Mouse (Mus musculus): ENCODE data around the gene Slc6a2. TPM values are rescaled to one million over a fixed set of nuclear protein-coding genes. Genes with fewer than 3 reads are reported as not detected.

Slc6a2 gene
- polyA plus RNA-seq, 1 experiment from 2014 or later = 0.07 TPM

GRCm38 (mm10) chr8:92964556-92964955 lies 4.7 kb downstream of the Slc6a2 start:
- TF ChIP-seq EP300 (optimal IDR thresholded peaks at IDR 0.05) = no peak
- no peak for TF ChIP-seq CTCF (IDR thresholded peaks at IDR 0.05; ENCODE audit: low read depth)
- Histone ChIP-seq H3K4me2 (replicated peaks; ENCODE audit: low read depth) (no peak overlapping the region), H3K9me3 (ENCODE audit: control insufficient read depth, low read length) (no peaks in the 10 kb centered on the region), H3K27me3 (ENCODE audit: control insufficient read depth, insufficient read depth, low read length) (peaks cover 8% of the 10 kb centered on the region; the same call in 1 of the 2 replicates), H3K36me3 (ENCODE audit: control insufficient read depth, insufficient read depth, low read length) (no peaks in the 10 kb centered on the region), H3K9ac (ENCODE audit: low read length) (no peak overlapping the region), H3K4me3 (ENCODE audit: low read depth, low read length) (no peak overlapping the region), H3K27ac (replicated peaks) (no peak overlapping the region), H3K4me1 (replicated peaks; ENCODE audit: control insufficient read depth, insufficient read depth) (no peaks in the 10 kb centered on the region)
- DNase-seq (ENCODE audit: low spot score) = no peak
- no peak for ATAC-seq (ENCODE audit: low FRiP score, low TSS enrichment)
- 36% methylated on average over 2 of the region's 2 CpGs for WGBS

DNA sequence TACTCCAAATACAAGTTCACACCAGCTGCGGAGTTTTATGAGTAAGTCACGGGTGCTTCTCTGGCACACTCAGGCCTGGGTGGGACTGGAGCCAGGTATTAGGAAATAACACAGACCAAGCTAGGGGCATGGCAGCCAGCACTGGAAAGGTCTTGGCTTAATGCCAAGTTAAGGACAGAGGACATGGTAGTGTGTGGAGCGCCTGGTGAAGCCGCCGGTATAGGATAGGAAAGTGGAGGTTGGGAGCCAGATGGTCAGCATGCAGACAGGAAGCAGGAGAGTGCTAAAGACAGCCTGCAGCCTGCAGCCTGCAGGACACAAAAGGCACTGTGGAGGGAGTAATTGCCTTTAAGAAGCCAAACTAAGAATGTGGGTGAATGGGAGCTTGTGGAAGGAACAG lies 13.1 kb downstream of the Slc6a2 start:
- Histone ChIP-seq H3K27me3 (ENCODE audit: control insufficient read depth, insufficient read depth, low read length) (no peaks in the 10 kb centered on the region), H3K9me3 (ENCODE audit: control insufficient read depth, low read length) (no peaks in the 10 kb centered on the region), H3K9ac (ENCODE audit: low read length) (no peak overlapping the region), H3K36me3 (ENCODE audit: control insufficient read depth, insufficient read depth, low read length) (no peaks in the 10 kb centered on the region), H3K4me2 (replicated peaks; ENCODE audit: low read depth) (no peak overlapping the region), H3K27ac (replicated peaks) (no peak overlapping the region), H3K4me3 (ENCODE audit: low read depth, low read length) (no peak overlapping the region), H3K4me1 (replicated peaks; ENCODE audit: control insufficient read depth, insufficient read depth) (no peaks in the 10 kb centered on the region)
- TF ChIP-seq CTCF (IDR thresholded peaks at IDR 0.05; ENCODE audit: low read depth) = peak; percentile 40
- TF ChIP-seq EP300 (optimal IDR thresholded peaks at IDR 0.05) = no peak
- peak; percentile 47; the same call in 1 of the 2 replicates for ATAC-seq (ENCODE audit: low FRiP score, low TSS enrichment)
- no peak for DNase-seq (ENCODE audit: low spot score)
- WGBS = 39% methylated on average over 5 of the region's 5 CpGs

GRCm38 (mm10) chr8:92976656-92977055 lies 16.8 kb downstream of the Slc6a2 start:
- Histone ChIP-seq H3K4me2 (replicated peaks; ENCODE audit: low read depth) (no peak overlapping the region), H3K4me3 (ENCODE audit: low read depth, low read length) (no peak overlapping the region), H3K27ac (replicated peaks) (no peak overlapping the region), H3K4me1 (replicated peaks; ENCODE audit: control insufficient read depth, insufficient read depth) (no peaks in the 10 kb centered on the region), H3K9me3 (ENCODE audit: control insufficient read depth, low read length) (no peaks in the 10 kb centered on the region), H3K36me3 (ENCODE audit: control insufficient read depth, insufficient read depth, low read length) (no peaks in the 10 kb centered on the region), H3K9ac (ENCODE audit: low read length) (no peak overlapping the region), H3K27me3 (ENCODE audit: control insufficient read depth, insufficient read depth, low read length) (no peaks in the 10 kb centered on the region)
- DNase-seq (ENCODE audit: low spot score) (no peak), ATAC-seq (ENCODE audit: low FRiP score, low TSS enrichment) (no peak)
- 70% methylated on average over 5 of the region's 5 CpGs for WGBS
- TF ChIP-seq CTCF (IDR thresholded peaks at IDR 0.05; ENCODE audit: low read depth) (no peak), EP300 (optimal IDR thresholded peaks at IDR 0.05) (no peak)

GRCm38 (mm10) chr8:92982491-92982890 lies 22.6 kb downstream of the Slc6a2 start:
- H3K27me3 ChIP-seq (ENCODE audit: control insufficient read depth, insufficient read depth, low read length) = no peaks in the 10 kb centered on the region
- H3K36me3 ChIP-seq (ENCODE audit: control insufficient read depth, insufficient read depth, low read length) = no peaks in the 10 kb centered on the region
- ATAC-seq (ENCODE audit: low FRiP score, low TSS enrichment) (no peak), DNase-seq (ENCODE audit: low spot score) (no peak)
- H3K4me3 ChIP-seq (ENCODE audit: low read depth, low read length) = no peak overlapping the region
- H3K4me1 ChIP-seq (replicated peaks; ENCODE audit: control insufficient read depth, insufficient read depth) = no peaks in the 10 kb centered on the region
- no peaks in the 10 kb centered on the region for H3K9me3 ChIP-seq (ENCODE audit: control insufficient read depth, low read length)
- no peak overlapping the region for H3K4me2 ChIP-seq (replicated peaks; ENCODE audit: low read depth)
- no peak for TF ChIP-seq CTCF (IDR thresholded peaks at IDR 0.05; ENCODE audit: low read depth)
- no peak for TF ChIP-seq EP300 (optimal IDR thresholded peaks at IDR 0.05)
- 78% methylated on average over 3 of the region's 3 CpGs for WGBS
- H3K9ac ChIP-seq (ENCODE audit: low read length) = no peak overlapping the region
- H3K27ac ChIP-seq (replicated peaks) = no peak overlapping the region

DNA sequence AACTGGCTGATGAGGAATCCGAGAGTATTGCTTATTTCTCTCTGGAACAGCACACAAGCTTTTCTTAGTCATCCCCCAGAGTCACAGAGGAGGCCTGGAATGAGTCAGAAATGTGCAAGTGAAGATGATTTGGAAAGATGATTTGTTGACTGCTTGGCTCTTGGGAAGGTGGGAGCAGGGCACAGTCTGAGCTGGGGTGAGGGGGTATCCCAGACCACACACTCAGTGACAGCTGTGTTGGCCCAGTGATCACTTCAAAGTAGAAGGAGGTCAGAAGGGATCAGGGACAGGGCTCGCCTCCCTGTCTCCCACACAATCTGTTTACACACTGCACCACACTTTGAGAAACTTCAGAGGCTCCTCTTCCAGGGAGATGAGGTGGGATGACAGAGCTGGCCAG lies 24.5 kb downstream of the Slc6a2 start:
- no peaks in the 10 kb centered on the region for H3K27me3 ChIP-seq (ENCODE audit: control insufficient read depth, insufficient read depth, low read length)
- no peaks in the 10 kb centered on the region for H3K36me3 ChIP-seq (ENCODE audit: control insufficient read depth, insufficient read depth, low read length)
- WGBS = 41% methylated on average over 2 of the region's 2 CpGs
- H3K27ac ChIP-seq (replicated peaks) = no peak overlapping the region
- H3K4me2 ChIP-seq (replicated peaks; ENCODE audit: low read depth) = no peak overlapping the region
- no peak for TF ChIP-seq CTCF (IDR thresholded peaks at IDR 0.05; ENCODE audit: low read depth)
- TF ChIP-seq EP300 (optimal IDR thresholded peaks at IDR 0.05) = no peak
- DNase-seq (ENCODE audit: low spot score) (no peak), ATAC-seq (ENCODE audit: low FRiP score, low TSS enrichment) (no peak)
- no peaks in the 10 kb centered on the region for H3K9me3 ChIP-seq (ENCODE audit: control insufficient read depth, low read length)
- H3K9ac ChIP-seq (ENCODE audit: low read length) = no peak overlapping the region
- H3K4me1 ChIP-seq (replicated peaks; ENCODE audit: control insufficient read depth, insufficient read depth) = no peaks in the 10 kb centered on the region
- no peak overlapping the region for H3K4me3 ChIP-seq (ENCODE audit: low read depth, low read length)

GRCm38 (mm10) chr8:92996840-92997239 lies 37.0 kb downstream of the Slc6a2 start:
- ATAC-seq (ENCODE audit: low FRiP score, low TSS enrichment) (no peak; the same call in 1 of the 2 replicates), DNase-seq (ENCODE audit: low spot score) (peak; percentile 61)
- Histone ChIP-seq H3K27ac (replicated peaks) (no peak overlapping the region), H3K4me3 (ENCODE audit: low read depth, low read length) (no peak overlapping the region), H3K36me3 (ENCODE audit: control insufficient read depth, insufficient read depth, low read length) (no peaks in the 10 kb centered on the region), H3K9me3 (ENCODE audit: control insufficient read depth, low read length) (no peaks in the 10 kb centered on the region), H3K4me1 (replicated peaks; ENCODE audit: control insufficient read depth, insufficient read depth) (no peaks in the 10 kb centered on the region), H3K27me3 (ENCODE audit: control insufficient read depth, insufficient read depth, low read length) (no peaks in the 10 kb centered on the region), H3K4me2 (replicated peaks; ENCODE audit: low read depth) (no peak overlapping the region), H3K9ac (ENCODE audit: low read length) (no peak overlapping the region)
- WGBS = 23% methylated on average over 5 of the region's 5 CpGs
- TF ChIP-seq CTCF (IDR thresholded peaks at IDR 0.05; ENCODE audit: low read depth) (peak; percentile 88), EP300 (optimal IDR thresholded peaks at IDR 0.05) (no peak)

All from stomach, postnatal 0 days (tissue).